Mouse (Mus musculus) activated CD4-positive, CD25-positive, alpha-beta regulatory T cell (primary cell): ENCODE results near the gene H2-M10.4. TPM values are rescaled to one million over a fixed set of nuclear protein-coding genes. Genes with fewer than 3 reads are reported as not detected.

ENCODE experiments used
- polyA plus RNA-seq, 2 experiments: library from polyadenylated mRNA; unstranded; fragments of 100-300 nt; shearing (Covaris generic); gene quantifications; one replicate each; pipeline ENCODE4 v1.2.1; 2017

Gene H2-M10.4
- polyA plus RNA-seq, result not detected

GRCm38 (mm10) chr17:36462234-36462633 lies at the start of gene H2-M10.4:
Gene H2-M10.4 (minus strand): TSS chr17:36462334.

Other genes with a start within 250 kb of the H2-M10.4 start
- 100 to 1,000 TPM; 153 to 154 TPM for gene Rpp21, start 204.3 kb downstream of the H2-M10.4 start, polyA plus RNA-seq
- gene Trim39, start 190.1 kb downstream of the H2-M10.4 start, polyA plus RNA-seq, result 10 to 100 TPM; 12.9 to 20.8 TPM
- under 1 TPM; 0.14 to 0.16 TPM for gene H2-M10.2, start 175.8 kb downstream of the H2-M10.4 start, polyA plus RNA-seq
- gene H2-M10.1, start 136.2 kb downstream of the H2-M10.4 start, polyA plus RNA-seq, result not detected
- not detected for gene H2-M10.3, start 93.9 kb downstream of the H2-M10.4 start, polyA plus RNA-seq
- gene H2-M11, start 84.7 kb upstream of the H2-M10.4 start, polyA plus RNA-seq, result not detected
- gene H2-M9, start 180.3 kb upstream of the H2-M10.4 start, polyA plus RNA-seq, result under 1 TPM in 1 of 2 experiments, not detected in 1; 0.32 TPM
- gene H2-M1, start 209.9 kb upstream of the H2-M10.4 start, polyA plus RNA-seq, result not detected